In the genomic region with DNA sequence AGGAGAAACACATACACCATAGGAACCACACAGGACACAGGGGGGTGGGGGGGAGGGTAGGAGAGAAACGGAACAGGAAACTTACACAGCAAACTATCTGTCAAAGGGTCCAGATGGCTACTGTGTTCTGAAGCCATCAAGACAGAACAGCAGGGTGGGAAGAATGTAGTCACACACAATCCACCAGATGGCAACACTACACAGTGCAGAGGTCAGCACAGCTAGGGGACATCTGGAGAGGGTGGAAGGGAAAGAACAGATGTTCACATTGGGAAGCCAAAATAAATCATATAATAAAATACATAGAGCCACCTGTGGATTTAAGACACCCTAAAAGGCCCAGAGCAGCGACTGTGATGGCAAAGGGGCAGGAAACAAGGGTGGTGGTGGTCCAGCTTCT, we compare ENCODE assay signal across 8 mouse cellular contexts. TPM values are rescaled to one million over a fixed set of nuclear protein-coding genes. Genes with fewer than 3 reads are reported as not detected.
A peak's percentile ranks its signal among the peaks of the same experiment; 100 is the strongest.
DNase-seq lines count a peak whose midpoint lies in the region; ATAC-seq and TF ChIP-seq lines count a peak whose summit lies in the region.

No protein-coding gene starts in this region.

- TF ChIP-seq POLR2A in lung, adult 2 months (IDR thresholded peaks at IDR 0.05; ENCODE audit: borderline replicate concordance, extremely low read depth, low read depth, low read length) = no peak

- ATAC-seq in neural tube, embryonic 13.5 days (ENCODE audit: low read depth) = peak; percentile 47; the same call in 1 of the 2 replicates
- no peak for ATAC-seq in cerebellum, adult (ENCODE audit: insufficient number of reproducible peaks, low FRiP score, low TSS enrichment)

- no peaks in the 10 kb centered on the region for H3K27me3 ChIP-seq in neural tube, embryonic 13.5 days

- WGBS in lung, adult 2 months = 48% methylated on average over 2 of the region's 2 CpGs
- 35% methylated on average over 2 of the region's 2 CpGs for WGBS in neural tube, embryonic 13.5 days

- H3K4me1 ChIP-seq in lung, adult 2 months (ENCODE audit: control insufficient read depth, insufficient read depth, low read length) = no peaks in the 10 kb centered on the region
- H3K4me1 ChIP-seq in neural tube, embryonic 13.5 days (replicated peaks) = no peaks in the 10 kb centered on the region

- H3K9ac ChIP-seq in neural tube, embryonic 13.5 days = no peak overlapping the region

- peaks cover 8% of the 10 kb centered on the region; the same call in 1 of the 2 replicates for H3K36me3 ChIP-seq in neural tube, embryonic 13.5 days

- no peak overlapping the region for H3K4me3 ChIP-seq in lung, adult 2 months (replicated peaks; ENCODE audit: extremely low read depth, low read depth, low read length)
- H3K4me3 ChIP-seq in neural tube, embryonic 13.5 days = no peak overlapping the region

- no peak overlapping the region for H3K27ac ChIP-seq in neural tube, embryonic 13.5 days (replicated peaks)

- no peaks in the 10 kb centered on the region for H3K9me3 ChIP-seq in neural tube, embryonic 13.5 days

- TF ChIP-seq CTCF in lung, adult 2 months (IDR thresholded peaks at IDR 0.05; ENCODE audit: insufficient read depth, low read length) = 0 out of 2 replicates have a peak, but pooled peaks have one; percentile 10

- H3K4me2 ChIP-seq in neural tube, embryonic 13.5 days = no peak overlapping the region

- DNase-seq in lung, adult 2 months = no peak
- DNase-seq in lung, adult 18-20 months = no peak
- DNase-seq in embryo, embryonic 10.5 days (ENCODE audit: low spot score) = peak; percentile 75
- peak; percentile 11 to 27 for DNase-seq in kidney, postnatal 36 days
- DNase-seq in right cerebral cortex, postnatal 10 days (ENCODE audit: low spot score in 2 of 2) = no peak
- DNase-seq in right cerebral cortex, postnatal 25 days = no peak

RNA-seq across cellular contexts. Expression of a gene that starts 43.6 kb away (rescaled TPM):
- polyA plus RNA-seq in lung, adult 2 months (2012; rRNA removed) = 22.6 and 26.7 TPM in 2 replicates
- 35.0 and 37.3 TPM in 2 replicates for polyA plus RNA-seq in neural tube, embryonic 13.5 days (2015; fragmentation: Nextera tagmentation; extraction: Ambion mirVana)

RNA-seq across cellular contexts. Expression of a gene that starts 52.2 kb away (rescaled TPM):
- 7.1 and 10.4 TPM in 2 replicates for polyA plus RNA-seq in lung, adult 2 months (2012; rRNA removed)
- 4.6 and 6.0 TPM in 2 replicates for polyA plus RNA-seq in neural tube, embryonic 13.5 days (2015; fragmentation: Nextera tagmentation; extraction: Ambion mirVana)

Comparison
In these comparisons a context has a peak if more than half of its experiments do, and no peak if none do; other contexts are left out.
1. DNase-seq: peak in embryo, embryonic 10.5 days (single experiment) and kidney, postnatal 36 days (2 of 2); none in lung, adult 2 months (single experiment), lung, adult 18-20 months (0 of 2), right cerebral cortex, postnatal 10 days (0 of 2) and right cerebral cortex, postnatal 25 days (single experiment).